Mouse (Mus musculus) frontal cortex, postnatal 10 days (tissue): ENCODE measurements at regions not wholly inside any gene's neighbourhood (a gene's known extent, or its start where the extent isn't known, plus 50 kb on each side); places are given as distances from the start of the nearest gene placed in this dataset.

Experiments
- DNase-seq, 2 experiments: peaks; one replicate each; pipeline ENCODE4 v3.0.0; 2022; ENCODE audit warnings: low spot score in 2 of 2, mixed read lengths in 1 of 2

DNA sequence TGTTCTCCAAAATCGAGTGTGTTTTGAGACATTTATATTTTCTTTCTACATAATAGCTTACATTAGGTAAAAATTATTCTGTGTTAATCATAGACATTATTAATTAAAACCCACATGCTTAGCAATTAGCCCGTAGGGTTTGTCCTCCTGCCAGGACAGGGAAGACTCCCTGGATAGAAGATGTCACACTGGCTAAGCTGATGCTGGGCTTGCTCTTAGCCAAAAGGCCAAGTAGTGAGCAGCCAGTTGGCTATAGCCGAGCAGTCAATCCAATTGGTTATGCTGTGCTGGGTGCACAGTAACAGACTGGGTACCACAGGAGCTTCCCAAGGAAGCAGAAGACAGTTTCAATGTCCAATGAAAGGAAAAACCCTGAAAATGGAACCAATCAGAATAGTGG, 166.0 kb upstream of the Rnf219 start:
- DNase-seq, result no peak

DNA sequence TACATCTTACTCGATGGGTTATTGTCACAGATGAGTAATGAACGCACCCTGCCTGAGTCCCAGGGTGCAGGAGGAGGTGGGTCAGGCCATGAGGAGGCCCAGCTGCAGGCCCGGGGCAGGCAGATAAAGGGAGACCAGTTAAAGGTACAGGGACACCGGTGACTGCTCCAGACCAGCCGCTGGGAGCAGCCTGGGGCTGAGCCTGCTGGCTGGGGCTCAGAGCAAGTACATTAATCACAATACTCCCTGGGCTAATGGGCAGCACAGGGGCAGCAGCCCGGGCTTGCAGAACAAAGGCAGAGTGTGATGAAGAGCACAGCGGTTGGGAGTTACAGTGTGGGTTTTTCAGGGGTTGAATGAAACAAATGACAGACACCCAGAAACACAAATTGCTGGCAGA, 154.4 kb upstream of the Rnf219 start:
- no peak for DNase-seq

DNA sequence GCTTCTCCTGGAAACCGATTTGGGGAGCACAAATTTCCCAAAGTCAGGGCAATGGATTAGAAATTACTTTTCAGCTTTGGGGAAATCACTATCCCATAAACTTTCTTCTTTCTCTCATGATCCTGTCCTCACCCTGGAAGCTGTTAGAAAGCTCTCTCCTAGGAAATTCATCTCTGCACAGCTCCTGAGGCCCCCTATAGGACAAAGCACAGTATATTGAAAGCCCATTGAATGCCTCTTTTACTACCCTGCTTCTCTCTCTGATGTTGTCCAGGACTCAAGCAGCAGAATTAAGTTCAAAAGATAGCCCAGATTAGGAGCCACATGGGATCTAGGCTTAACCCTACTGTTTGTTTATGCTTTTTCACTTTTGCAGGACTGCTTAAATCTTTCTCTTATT, 139.3 kb upstream of the Rnf219 start:
- no peak for DNase-seq

GRCm38 (mm10) chr14:104658751-104659150, 136.3 kb upstream of the Rnf219 start:
- DNase-seq, result no peak

DNA sequence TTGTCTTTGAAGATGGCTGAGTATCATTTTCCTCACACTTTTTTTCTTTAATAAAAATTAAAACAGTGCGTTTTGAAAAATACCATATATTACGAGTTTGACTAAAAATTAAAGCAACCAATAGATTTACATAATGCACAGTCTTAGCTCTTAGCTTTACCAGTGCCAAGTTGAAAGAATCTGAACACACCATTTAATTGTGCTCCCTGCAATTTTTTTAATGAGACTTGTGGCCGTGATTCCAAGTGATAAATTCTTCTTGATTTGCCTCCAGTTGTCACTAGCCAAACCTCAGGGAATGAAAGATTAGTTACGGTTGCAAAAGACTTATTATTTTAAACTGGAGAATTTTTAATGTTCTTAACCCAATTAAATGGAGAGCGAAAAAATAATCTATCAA, 127.5 kb upstream of the Rnf219 start:
- DNase-seq, result no peak

GRCm38 (mm10) chr14:104644626-104645025, 122.2 kb upstream of the Rnf219 start:
- DNase-seq, result no peak

- no peak for DNase-seq
Observed at GRCm38 (mm10) chr14:104642783-104643182, 120.3 kb upstream of the Rnf219 start.

DNA sequence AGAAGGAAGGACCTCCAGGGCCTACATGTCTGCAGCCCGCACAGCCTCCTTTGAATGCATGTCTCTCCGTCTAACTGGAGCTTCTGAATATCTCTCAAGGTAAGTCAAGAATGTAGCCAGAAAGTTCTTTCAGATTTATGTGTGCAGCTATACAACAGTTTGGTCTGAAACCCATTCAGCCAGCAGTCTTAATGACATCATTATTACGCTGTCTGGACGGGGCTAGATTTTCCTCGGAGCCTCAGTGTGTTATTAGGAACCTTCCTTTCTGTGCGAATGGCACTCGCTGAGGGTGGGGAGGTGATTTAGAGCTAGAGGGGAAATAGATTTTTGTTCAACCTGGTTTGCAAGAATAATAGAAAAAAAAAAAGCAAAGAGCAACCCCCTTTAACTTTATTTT, 116.9 kb upstream of the Rnf219 start:
- no peak for DNase-seq

DNA sequence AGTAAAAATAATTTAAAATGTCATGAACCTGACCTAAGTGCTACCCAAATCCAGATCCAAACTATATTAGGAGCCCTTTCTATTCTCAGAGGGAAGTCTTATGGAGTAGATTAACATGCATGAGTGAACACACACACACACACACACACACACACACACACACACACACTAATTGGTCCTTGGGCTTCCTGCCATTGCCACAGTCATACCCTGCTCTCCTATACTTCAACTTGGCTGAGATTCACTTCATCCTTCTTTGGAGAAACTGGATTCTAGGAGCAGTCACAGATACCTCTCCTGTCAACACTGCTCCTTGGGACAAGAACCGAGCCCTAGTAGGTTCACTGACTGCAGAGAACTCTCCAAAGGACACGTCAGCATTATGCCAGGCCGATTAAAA, 89.0 kb upstream of the Rnf219 start:
- no peak for DNase-seq

DNA sequence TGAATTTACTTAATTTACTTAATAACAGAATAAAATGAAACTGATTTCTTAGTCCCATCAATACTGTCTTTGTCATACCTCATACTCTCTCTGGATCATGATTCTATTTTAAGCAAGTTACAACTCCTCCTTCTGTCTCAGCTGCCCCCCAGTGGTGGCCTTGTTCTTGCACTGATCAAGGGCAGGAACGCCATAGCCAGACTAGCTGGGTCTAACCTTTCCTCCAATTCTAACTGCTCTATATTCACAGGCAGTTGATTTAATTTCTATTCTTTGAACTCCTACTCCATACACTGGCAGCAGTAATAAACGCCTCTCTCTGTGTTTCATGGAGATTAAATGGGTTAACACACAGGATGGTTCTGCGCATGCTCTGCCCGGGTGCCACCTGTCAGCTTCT, 87.9 kb upstream of the Rnf219 start:
- peak in 1 of 2 experiments; percentile 8 for DNase-seq

GRCm38 (mm10) chr14:104594851-104595250, 72.4 kb upstream of the Rnf219 start:
- no peak for DNase-seq
